Mouse (Mus musculus) layer of hippocampus, adult 2 months (tissue): Measurements from ENCODE around the gene Hmcn2. TPM values are rescaled to one million over a fixed set of nuclear protein-coding genes. Genes with fewer than 3 reads are reported as not detected.

Experiments
- DNase-seq, 2 experiments: peaks; one replicate each; pipeline ENCODE4 v3.0.0; 2022; ENCODE audit warnings: low spot score in 2 of 2
- H3K27ac ChIP-seq: fragments of 200-600 bp; 2 replicates; pipeline ENCODE4 v1.8.1; 2022
- H3K4me3 ChIP-seq: fragments of 200-600 bp; 2 replicates; pipeline ENCODE4 v1.8.1; 2022; ENCODE audit warnings: mild to moderate bottlenecking
- CTCF ChIP-seq: fragments of 200-600 bp; conservative IDR thresholded peaks from 2 replicates; pipeline ENCODE4 v1.8.1; 2022; ENCODE audit warnings: antibody characterized with exemption, mild to moderate bottlenecking, moderate library complexity
- total RNA-seq, 2 experiments: library from RNA; stranded (reverse); gene quantifications; 2 replicates each; pipeline ENCODE4 v1.2.3; 2021

Gene Hmcn2
- total RNA-seq, 2 experiments from 2014 or later = 0.32 to 0.51 TPM

DNA sequence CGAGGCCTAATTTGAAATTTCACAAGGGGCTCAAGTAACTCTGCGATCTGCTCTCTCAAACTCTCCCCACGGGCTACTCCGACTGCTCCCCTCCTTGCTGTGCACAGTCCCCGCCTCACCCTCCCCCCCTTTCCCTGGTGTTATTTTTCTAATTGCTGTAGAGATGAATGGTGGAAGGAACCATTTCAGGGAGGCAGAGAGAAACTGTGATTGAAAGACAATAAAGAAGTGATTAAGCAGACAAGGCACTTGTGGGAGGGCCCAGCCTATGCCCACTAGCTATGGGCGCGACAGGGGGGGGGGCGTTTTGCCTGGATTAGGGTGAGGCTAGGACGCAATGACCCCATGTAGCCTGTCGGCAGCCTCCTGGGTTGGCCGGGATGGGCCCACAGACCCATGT lies 179.0 kb downstream of the Hmcn2 start:
- Histone ChIP-seq H3K27ac (no peak overlapping the region), H3K4me3 (no peak overlapping the region)
- no peak for DNase-seq
- no peak for TF ChIP-seq CTCF

DNA sequence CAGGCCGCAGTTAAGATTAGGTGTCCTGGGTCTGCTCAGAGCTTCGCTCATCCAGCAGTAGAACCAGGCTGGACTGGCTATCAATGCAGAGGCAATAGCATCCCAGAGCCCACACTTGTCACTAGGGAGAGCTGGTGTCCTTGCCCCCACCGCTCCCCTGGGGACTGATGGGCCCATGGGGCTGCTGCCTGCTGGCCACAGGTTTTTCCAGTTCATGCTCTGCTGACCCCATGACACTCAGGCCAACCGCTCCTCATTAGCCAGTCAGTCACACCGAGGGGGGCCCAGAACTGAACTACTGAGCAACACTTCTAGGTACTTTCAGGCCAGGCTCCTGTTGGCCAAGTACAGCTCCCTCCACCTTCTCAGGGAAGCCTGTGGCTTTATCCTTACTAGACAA lies 180.1 kb downstream of the Hmcn2 start:
- Histone ChIP-seq H3K4me3 (no peak overlapping the region), H3K27ac (no peak overlapping the region)
- no peak for TF ChIP-seq CTCF
- no peak for DNase-seq

DNA sequence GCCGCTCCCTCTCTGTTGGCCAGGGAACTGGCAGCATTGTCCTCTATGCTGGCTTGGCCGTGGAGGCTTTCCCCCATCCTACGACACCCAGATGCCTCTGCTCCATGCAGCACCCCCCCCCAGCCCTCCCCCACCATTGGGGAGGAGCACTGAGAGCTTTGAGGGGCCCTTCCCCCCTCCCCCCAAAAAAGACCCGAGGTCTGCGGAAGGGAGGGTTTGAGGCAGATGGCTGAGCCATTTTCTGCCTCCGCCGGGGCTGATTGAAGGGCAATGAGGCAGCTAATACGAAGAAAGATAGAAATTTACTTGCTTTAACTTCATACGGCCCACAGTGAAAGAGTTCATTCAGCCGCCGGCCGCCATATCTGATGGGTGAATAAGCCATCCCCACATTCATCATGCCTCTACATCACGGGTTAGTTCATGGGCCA lies 180.8 kb downstream of the Hmcn2 start:
- H3K4me3 ChIP-seq = no peak overlapping the region
- H3K27ac ChIP-seq = no peak overlapping the region
- no peak for TF ChIP-seq CTCF
- DNase-seq = no peak

DNA sequence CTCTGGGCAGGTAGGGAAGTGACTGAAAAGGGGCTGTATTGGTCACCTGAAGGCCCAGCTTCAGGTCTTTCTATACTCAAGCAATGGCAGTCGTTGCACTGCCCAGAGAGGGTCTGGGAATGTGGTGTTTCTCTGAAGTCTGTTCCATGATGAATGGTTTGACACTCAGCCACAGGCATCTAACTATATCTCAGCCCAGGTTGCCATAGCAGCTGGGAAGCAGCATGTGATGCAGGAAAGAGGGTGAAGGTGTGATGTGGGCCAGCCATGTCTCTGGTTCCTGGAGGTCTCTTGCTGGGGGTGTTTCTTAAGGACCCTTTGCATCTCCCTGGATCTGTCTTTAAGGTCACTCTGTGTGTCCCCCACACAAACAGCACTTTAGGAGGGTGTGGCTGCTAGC lies 181.9 kb downstream of the Hmcn2 start:
- no peak overlapping the region for H3K4me3 ChIP-seq
- no peak overlapping the region for H3K27ac ChIP-seq
- no peak for TF ChIP-seq CTCF
- no peak for DNase-seq

DNA sequence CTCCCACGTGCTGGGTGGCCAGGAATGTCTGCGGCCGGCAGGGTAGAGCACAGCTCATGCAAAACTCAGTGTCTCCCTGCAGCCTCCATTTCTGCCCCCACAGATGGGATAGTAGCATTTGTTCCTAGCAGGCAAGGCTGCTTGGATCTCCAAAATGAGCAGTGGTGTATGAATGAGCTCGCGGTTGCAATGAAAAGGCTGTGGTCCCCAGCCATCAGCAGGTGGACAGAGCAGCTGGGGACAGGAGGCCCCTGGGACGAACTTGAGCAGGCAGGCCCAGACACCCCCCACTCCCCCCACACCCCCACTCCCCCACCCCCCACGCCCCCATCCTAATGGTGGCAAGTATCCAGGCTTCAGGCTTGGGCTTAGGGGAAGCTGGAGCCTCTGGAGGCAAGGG lies 182.9 kb downstream of the Hmcn2 start:
- no peak overlapping the region for H3K4me3 ChIP-seq
- no peak for TF ChIP-seq CTCF
- DNase-seq = no peak
- no peak overlapping the region for H3K27ac ChIP-seq

DNA sequence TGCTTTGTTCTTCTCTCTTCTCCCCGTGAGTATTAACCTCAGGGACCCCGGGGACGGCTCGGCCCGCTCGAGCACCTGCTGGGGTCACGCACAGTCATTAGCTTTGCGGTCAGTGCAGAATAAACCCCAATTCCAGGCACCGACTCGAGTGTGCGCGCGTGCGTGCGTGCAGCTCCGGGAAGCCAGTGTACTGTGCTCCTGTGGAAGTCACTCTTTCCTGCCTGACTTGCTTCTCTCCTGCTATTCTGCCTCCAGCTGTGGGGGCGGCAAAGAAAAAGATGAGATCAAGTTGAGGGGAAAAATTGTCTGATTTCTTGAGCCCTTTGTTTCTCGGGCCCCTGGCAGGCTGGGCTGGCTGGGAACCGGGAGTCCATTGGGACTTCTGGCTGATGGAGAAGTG lies 183.4 kb downstream of the Hmcn2 start:
- Histone ChIP-seq H3K4me3 (no peak overlapping the region), H3K27ac (no peak overlapping the region)
- no peak for TF ChIP-seq CTCF
- no peak for DNase-seq

DNA sequence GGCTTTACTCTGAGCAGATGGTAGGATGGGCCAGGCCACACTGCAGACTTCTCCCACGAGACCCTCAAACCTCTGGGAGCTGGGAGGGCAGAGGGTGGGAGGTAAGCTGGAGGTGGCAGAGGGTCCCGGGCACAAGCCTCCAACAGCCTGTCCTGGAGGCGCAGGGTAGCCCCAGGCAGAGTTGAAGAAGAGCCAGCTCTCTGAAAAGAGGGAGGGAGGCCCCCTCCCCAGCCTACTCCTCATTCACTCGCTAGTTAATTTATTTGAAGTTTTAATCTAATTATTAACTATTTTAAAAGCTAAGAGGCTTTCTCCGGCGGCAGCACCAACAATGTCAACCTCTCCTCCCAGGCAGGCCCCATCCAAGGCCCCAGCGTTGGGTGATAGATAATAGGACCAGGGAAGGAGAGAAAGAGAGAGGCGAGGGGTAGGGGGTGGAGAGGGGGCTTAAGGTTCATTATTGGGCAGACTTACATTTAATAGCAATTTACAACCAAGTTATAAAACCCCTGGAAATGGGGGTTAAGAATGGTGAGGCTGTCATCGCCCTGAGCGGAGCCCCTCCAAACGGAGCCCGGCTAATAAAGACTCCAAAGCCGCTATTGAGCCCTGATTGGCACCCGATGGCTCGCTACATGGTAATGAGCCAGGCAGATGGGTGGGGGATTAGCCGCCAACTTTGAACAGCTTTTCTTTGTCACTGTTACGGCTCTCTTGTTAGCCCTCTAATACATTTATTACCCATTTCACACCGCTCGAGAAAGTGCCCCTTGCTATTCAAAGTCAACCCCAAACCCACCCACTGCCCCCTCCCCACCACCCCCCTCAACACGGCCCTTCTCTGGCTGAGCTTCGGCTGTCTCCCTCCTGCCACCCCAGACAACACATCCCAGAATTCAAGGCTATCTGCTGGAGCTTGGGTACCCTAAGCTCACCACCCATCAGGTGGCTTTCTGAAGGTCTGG lies 185.4 kb downstream of the Hmcn2 start:
- Histone ChIP-seq H3K4me3 (no peak overlapping the region), H3K27ac (no peak overlapping the region)
- no peak for DNase-seq
- no peak for TF ChIP-seq CTCF

DNA sequence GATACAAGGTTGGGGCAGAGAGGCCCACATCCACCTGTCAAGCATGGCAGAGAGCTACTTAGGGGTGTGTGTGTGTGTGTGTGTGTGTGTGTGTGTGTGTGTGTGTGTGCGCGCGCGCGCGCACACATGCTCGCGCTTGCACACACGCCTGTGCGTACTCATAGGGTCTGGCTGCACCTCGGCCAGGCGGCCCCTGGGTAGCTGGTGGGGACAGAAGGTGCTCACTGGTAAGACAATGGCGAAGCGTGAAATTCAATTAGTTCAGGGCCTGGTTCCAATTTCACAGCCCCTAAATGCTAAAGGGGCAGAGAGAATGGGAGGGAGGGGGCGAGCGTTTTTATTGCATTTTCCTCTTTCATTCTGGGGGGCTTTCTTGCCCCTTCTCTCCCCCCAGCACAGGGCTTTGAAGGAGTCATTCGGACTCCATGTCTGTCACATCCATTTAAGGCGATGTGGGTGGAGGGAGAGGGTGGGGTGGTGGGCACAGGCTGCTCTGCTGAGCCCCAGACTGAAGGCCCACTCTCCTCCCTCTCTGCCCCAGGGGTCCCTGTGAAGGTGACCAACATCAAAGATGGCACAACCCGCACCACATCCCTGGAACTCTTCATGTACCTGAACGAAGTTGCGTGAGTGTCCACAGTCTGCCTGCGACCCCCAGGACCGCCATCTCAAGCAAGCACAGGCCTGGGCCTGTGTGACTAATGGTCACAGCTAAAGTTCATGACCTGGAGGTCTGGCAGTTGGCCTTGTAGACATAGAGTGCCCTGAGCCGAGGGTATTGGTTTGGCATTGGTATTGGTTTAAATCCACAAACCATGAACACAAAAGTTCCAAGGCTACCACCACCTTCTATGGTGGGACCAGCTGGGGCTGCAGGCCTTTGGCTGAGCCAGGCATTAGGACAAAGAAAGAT lies 186.3 kb downstream of the Hmcn2 start:
- Histone ChIP-seq H3K4me3 (no peak overlapping the region), H3K27ac (no peak overlapping the region)
- no peak for DNase-seq
- TF ChIP-seq CTCF = no peak

DNA sequence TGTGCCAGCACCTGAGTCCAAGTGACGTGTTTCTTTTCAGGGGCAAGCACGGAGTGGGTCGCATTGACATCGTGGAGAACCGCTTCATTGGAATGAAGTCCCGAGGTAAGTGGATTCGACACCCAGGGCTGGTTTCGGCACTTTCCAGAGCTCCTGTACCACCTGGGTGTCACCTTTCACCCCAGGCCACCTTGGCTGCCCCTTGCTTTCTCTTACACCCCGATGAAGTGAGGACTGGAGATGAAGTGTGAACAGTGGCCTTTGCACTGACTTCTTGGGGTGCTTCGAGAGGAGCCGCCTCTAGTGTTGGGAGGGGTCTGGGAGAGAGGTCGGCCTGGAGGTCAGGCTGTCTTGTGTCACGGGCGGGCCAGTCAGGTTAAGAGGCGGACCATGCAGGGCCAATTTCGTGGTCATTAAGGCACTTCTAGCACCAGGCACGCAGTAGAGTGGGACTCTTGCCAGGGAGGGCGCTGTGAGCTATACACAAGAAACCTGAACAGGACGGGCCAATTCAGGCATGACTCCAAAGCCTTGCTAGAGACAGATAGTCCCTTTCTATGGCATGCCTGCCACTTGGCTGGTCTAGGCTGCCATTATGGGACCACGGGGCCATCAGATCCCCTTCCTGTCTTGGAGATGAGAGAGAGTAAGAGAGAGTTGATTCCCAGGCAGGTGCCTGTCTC lies 187.4 kb downstream of the Hmcn2 start:
- no peak overlapping the region for H3K27ac ChIP-seq
- DNase-seq = no peak
- H3K4me3 ChIP-seq = no peak overlapping the region
- TF ChIP-seq CTCF = 0 out of 2 replicates have a peak, but pooled peaks have one; percentile 5

DNA sequence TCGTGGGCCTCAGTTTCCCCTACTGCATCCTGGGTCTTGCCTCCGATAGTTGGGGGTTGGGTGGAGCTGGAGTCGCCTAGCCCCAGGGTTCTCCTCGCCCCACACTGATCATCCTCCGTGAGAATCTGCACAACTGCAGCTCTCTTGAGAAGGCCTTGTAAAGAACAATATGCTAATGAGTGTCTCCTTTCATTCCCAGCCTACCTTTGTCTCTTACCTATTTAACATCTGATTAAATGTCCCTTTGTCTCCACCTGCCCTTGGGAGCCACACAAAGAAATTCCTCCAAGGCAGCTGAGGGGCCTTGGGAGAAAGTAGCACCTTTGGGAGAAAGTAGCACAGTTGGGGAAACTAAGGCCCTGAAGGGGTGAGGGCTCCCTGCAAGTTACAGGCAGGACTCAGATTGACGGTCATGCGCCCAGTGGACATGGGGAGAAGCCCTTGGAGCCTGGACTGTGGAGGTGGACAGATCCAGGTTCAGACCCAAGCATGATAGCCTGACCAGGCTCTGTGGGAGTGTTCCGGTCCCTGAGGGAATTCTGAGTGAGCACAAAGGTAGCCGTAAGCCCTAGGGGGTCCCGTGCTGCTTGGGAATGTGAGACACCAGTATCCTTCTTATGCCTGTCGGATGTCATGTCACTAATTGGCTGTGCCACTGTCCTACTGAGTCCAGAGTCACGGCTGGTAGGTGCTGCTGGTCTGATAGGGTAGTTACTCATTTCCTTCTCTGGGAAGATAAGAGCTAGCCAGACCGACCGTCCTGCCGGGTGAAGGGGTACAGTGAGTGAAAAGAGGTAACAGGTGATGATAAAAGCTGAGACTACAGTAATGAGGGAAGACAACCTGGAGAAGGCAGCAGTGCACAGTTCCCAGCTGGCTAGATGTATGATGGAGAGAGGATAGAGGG lies 188.7 kb downstream of the Hmcn2 start:
- no peak for TF ChIP-seq CTCF
- no peak for DNase-seq
- no peak overlapping the region for H3K27ac ChIP-seq
- no peak overlapping the region for H3K4me3 ChIP-seq

DNA sequence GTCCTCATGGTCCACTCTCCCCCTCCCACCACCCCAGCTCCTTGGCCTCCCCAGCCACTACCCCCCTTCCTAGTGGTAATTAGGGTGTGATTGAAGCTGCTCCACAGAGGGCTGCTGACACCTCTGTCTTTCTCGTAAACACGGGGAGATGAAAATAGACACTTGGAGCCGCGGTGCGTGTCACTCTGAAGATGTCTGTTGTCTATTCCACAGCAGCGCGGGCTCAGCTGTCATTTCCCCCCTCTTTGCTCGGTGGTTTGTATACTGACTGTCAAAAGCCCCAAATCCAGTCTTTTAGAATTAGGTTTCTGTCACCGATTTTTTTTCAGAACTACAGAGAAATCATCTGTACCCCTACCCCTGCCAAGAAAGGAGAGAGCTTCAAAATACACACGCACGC lies 191.3 kb downstream of the Hmcn2 start:
- no peak for TF ChIP-seq CTCF
- H3K4me3 ChIP-seq = no peak overlapping the region
- H3K27ac ChIP-seq = no peak overlapping the region
- DNase-seq = peak in 1 of 2 experiments; percentile 11

DNA sequence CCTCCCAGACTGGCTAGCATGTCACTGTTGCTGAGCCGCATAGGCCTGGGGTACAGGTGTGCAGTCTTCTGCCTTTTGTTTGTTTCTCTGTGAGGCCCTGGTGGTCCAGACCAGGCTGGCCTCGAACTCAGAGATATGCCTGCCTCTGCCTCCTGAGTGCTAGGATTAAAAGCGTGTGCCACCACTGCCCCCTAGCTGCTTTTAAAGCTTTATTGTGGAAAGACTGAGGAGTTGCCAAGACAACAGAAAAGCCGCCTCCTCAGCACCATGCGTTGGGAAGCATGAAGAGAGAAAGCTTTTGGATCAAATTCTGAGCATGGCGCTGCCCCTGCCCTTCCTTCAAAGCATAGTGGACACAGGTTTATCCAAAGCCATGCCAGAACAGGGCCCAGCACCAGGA lies 194.6 kb downstream of the Hmcn2 start:
- no peak overlapping the region for H3K4me3 ChIP-seq
- DNase-seq = no peak
- peak; percentile 48 for TF ChIP-seq CTCF
- H3K27ac ChIP-seq = no peak overlapping the region

Other genes starting within 250 kb of the Hmcn2 start
- gene Fnbp1, start 172.4 kb upstream of the Hmcn2 start, total RNA-seq = 100 to 1,000 TPM; 113 to 120 TPM
- 10 to 100 TPM; 50.5 to 53.1 TPM for gene Gpr107, start 162.1 kb upstream of the Hmcn2 start, total RNA-seq
- 100 to 1,000 TPM; 285 to 294 TPM for gene Ncs1, start 68.6 kb upstream of the Hmcn2 start, total RNA-seq
- gene Ass1, start 155.8 kb downstream of the Hmcn2 start, total RNA-seq = 10 to 100 TPM; 27.5 to 27.7 TPM